Mouse (Mus musculus) lung, embryonic 14.5 days (tissue): ENCODE measurements around the gene Gm3409. TPM values are rescaled to one million over a fixed set of nuclear protein-coding genes. Genes with fewer than 3 reads are reported as not detected.

Experiments used
- ATAC-seq: fragments of 200-750 bp; cut with Nextera tagmentation; 2 replicates; pipeline ENCODE4 v1.8.0; 2017; ENCODE audit warnings: mild to moderate bottlenecking, moderate TSS enrichment, moderate library complexity; ENCODE audit not compliant: insufficient read depth
- DNase-seq: peaks from one replicate; pipeline ENCODE4 v3.0.0-alpha.2; 2015
- H3K27ac ChIP-seq: fragments of 300-500 bp; sonication (generic); 2 replicates; pipeline ENCODE4 v1.5.1; 2014; ENCODE audit warnings: low read depth, mild to moderate bottlenecking, moderate library complexity
- H3K27me3 ChIP-seq: fragments of 300-500 bp; sonication (generic); 2 replicates; pipeline ENCODE4 v1.6.1; 2014; ENCODE audit warnings: low read length, control low read depth; ENCODE audit not compliant: insufficient read depth
- H3K36me3 ChIP-seq: fragments of 300-500 bp; sonication (generic); 2 replicates; pipeline ENCODE4 v1.6.1; 2014; ENCODE audit warnings: control low read depth; ENCODE audit not compliant: insufficient read depth
- H3K4me1 ChIP-seq: fragments of 300-500 bp; sonication (generic); 2 replicates; pipeline ENCODE4 v1.6.1; 2014; ENCODE audit warnings: antibody characterized with exemption, control low read depth; ENCODE audit not compliant: insufficient read depth
- H3K4me2 ChIP-seq: fragments of 300-500 bp; sonication (generic); 2 replicates; pipeline ENCODE4 v1.6.1; 2014; ENCODE audit warnings: mild to moderate bottlenecking
- H3K4me3 ChIP-seq: fragments of 300-500 bp; sonication (generic); 2 replicates; pipeline ENCODE4 v1.5.1; 2014; ENCODE audit warnings: low read depth, low read length
- H3K9ac ChIP-seq: fragments of 300-500 bp; sonication (generic); 2 replicates; pipeline ENCODE4 v1.6.1; 2014
- H3K9me3 ChIP-seq: fragments of 300-500 bp; sonication (generic); 2 replicates; pipeline ENCODE4 v1.6.1; 2016; ENCODE audit warnings: low read depth, low read length, control low read depth
- CTCF ChIP-seq: IDR thresholded peaks from 2 replicates; pipeline ENCODE4 v1.5.1; 2016; ENCODE audit warnings: antibody characterized with exemption, low read depth
- WGBS: fragments of 180-500 bp; shearing (Covaris S2); extraction: QIAGEN DNeasy Blood & Tissue Kit; methylation state at CpG from one replicate; pipeline ENCODE4 v1.1.7; 2014; 5-methylcytosine and 5-hydroxymethylcytosine counted together
- polyA plus RNA-seq: library from polyadenylated mRNA; unstranded; fragments of >200 nt; fragmentation: Nextera tagmentation; extraction: Ambion mirVana; gene quantifications from 2 replicates; pipeline ENCODE4 v1.2.1, GENCODE M21; 2014

Gene Gm3409
- polyA plus RNA-seq, 1 experiment from 2014 or later = not detected

- H3K4me2 ChIP-seq = peak overlapping the region; percentile 78
- H3K27me3 ChIP-seq = peaks cover 44% of the 10 kb centered on the region
- H3K9me3 ChIP-seq = no peaks in the 10 kb centered on the region
- TF ChIP-seq CTCF = no peak
- no peaks in the 10 kb centered on the region for H3K4me1 ChIP-seq
- ATAC-seq = no peak
- 4% methylated on average over 10 of the region's 10 CpGs for WGBS
- DNase-seq = no peak
- peak overlapping the region; percentile 43 for H3K4me3 ChIP-seq
- H3K9ac ChIP-seq = no peak overlapping the region
- no peaks in the 10 kb centered on the region for H3K36me3 ChIP-seq
- no peak overlapping the region for H3K27ac ChIP-seq
Observed at GRCm38 (mm10) chr5:146585307-146585651, 47.8 kb downstream of the Gm3409 start.

- Histone ChIP-seq H3K27me3 (peaks cover 44% of the 10 kb centered on the region), H3K4me2 (no peak overlapping the region), H3K9me3 (no peaks in the 10 kb centered on the region), H3K4me3 (no peak overlapping the region), H3K36me3 (no peaks in the 10 kb centered on the region), H3K27ac (no peak overlapping the region), H3K9ac (no peak overlapping the region), H3K4me1 (no peaks in the 10 kb centered on the region)
- WGBS = 63% methylated on average over 8 of the region's 8 CpGs
- ATAC-seq (no peak), DNase-seq (no peak)
- TF ChIP-seq CTCF = no peak
Observed at GRCm38 (mm10) chr5:146586357-146587070, 49.1 kb downstream of the Gm3409 start.

Other genes with a start within 250 kb of the Gm3409 start
- gene Wasf3, start 152.7 kb upstream of the Gm3409 start, polyA plus RNA-seq = 0.57 and 0.84 TPM in 2 replicates
- gene Gm6408, start 55.7 kb upstream of the Gm3409 start, polyA plus RNA-seq = not detected in 2 replicates
- gene Gm6370, start 46.3 kb upstream of the Gm3409 start, polyA plus RNA-seq = not detected in 2 replicates
- not detected in 2 replicates for gene 4930449I24Rik, start 35.2 kb upstream of the Gm3409 start, polyA plus RNA-seq
- gene Gm3402, start 23.5 kb upstream of the Gm3409 start, polyA plus RNA-seq = not detected in 2 replicates
- gene Gm3404, start 11.8 kb upstream of the Gm3409 start, polyA plus RNA-seq = not detected in 2 replicates
- not detected in 2 replicates for gene Gm3415, start 18.5 kb downstream of the Gm3409 start, polyA plus RNA-seq
- not detected in 2 replicates for gene Gpr12, start 47.6 kb downstream of the Gm3409 start, polyA plus RNA-seq